In genomic region chr6:84344936-84345335, GRCm38 (mm10) we compare ENCODE assay signal across 25 mouse cellular contexts.
A peak's percentile ranks its signal among the peaks of the same experiment; 100 is the strongest.
DNase-seq lines count a peak whose midpoint lies in the region; ATAC-seq and TF ChIP-seq lines count a peak whose summit lies in the region.
"Had no signal": no experiment of that assay in that cellular context is flagged by ENCODE, and none has a peak within 500 bp of the region (broad histone marks: within the 10 kb centered on the region; RNA-seq: fewer than 3 reads in every experiment).

No protein-coding gene starts in this region.

- peak overlapping the region; percentile 33 for H3K4me3 ChIP-seq in E14TG2a.4 (replicated peaks; ENCODE audit: low read length)
- no peak overlapping the region for H3K4me3 ChIP-seq in embryonic facial prominence, embryonic 11.5 days (ENCODE audit: low read depth, low read length)
- H3K4me3 ChIP-seq in embryonic facial prominence, embryonic 14.5 days (ENCODE audit: low read depth, low read length) = no peak overlapping the region
- no peak overlapping the region for H3K4me3 ChIP-seq in stomach, postnatal 0 days (ENCODE audit: low read depth, low read length)
- H3K4me3 ChIP-seq in heart, embryonic 10.5 days = no peak overlapping the region
- H3K4me3 ChIP-seq: embryonic facial prominence, embryonic 12.5 days; erythroblast, embryonic 14.5 days; forebrain, embryonic 10.5 days; forebrain, embryonic 13.5 days; forebrain, embryonic 15.5 days had no signal

- TF ChIP-seq EP300 in stomach, postnatal 0 days (optimal IDR thresholded peaks at IDR 0.05) = no peak

- H3K27me3 ChIP-seq in E14TG2a.4 (ENCODE audit: insufficient read depth, low read length) = peaks cover 13% of the 10 kb centered on the region
- no peaks in the 10 kb centered on the region for H3K27me3 ChIP-seq in embryonic facial prominence, embryonic 11.5 days (ENCODE audit: control insufficient read depth, insufficient read depth, low read length)
- no peaks in the 10 kb centered on the region for H3K27me3 ChIP-seq in embryonic facial prominence, embryonic 14.5 days (replicated peaks; ENCODE audit: control insufficient read depth, insufficient read depth, low read length)
- no peaks in the 10 kb centered on the region for H3K27me3 ChIP-seq in stomach, postnatal 0 days (ENCODE audit: control insufficient read depth, insufficient read depth, low read length)
- H3K27me3 ChIP-seq in heart, embryonic 10.5 days (ENCODE audit: insufficient read depth, poor library complexity, severe bottlenecking) = peaks cover 20% of the 10 kb centered on the region; the same call in 1 of the 2 replicates
- H3K27me3 ChIP-seq: embryonic facial prominence, embryonic 12.5 days; forebrain, embryonic 13.5 days; forebrain, embryonic 15.5 days had no signal

- no peak overlapping the region for H3K4me2 ChIP-seq in embryonic facial prominence, embryonic 11.5 days (ENCODE audit: low read depth, low read length)
- H3K4me2 ChIP-seq in embryonic facial prominence, embryonic 14.5 days (ENCODE audit: low read depth, low read length) = no peak overlapping the region
- H3K4me2 ChIP-seq in stomach, postnatal 0 days (replicated peaks; ENCODE audit: low read depth) = no peak overlapping the region
- H3K4me2 ChIP-seq: embryonic facial prominence, embryonic 12.5 days; forebrain, embryonic 13.5 days; forebrain, embryonic 15.5 days had no signal

- H3K9me3 ChIP-seq in E14TG2a.4 (ENCODE audit: low read length) = no peaks in the 10 kb centered on the region
- no peaks in the 10 kb centered on the region for H3K9me3 ChIP-seq in embryonic facial prominence, embryonic 11.5 days (replicated peaks; ENCODE audit: control insufficient read depth, low read length)
- no peaks in the 10 kb centered on the region for H3K9me3 ChIP-seq in embryonic facial prominence, embryonic 14.5 days (ENCODE audit: control insufficient read depth, low read length)
- H3K9me3 ChIP-seq in stomach, postnatal 0 days (ENCODE audit: control insufficient read depth, low read length) = no peaks in the 10 kb centered on the region
- H3K9me3 ChIP-seq in heart, embryonic 10.5 days = no peaks in the 10 kb centered on the region
- H3K9me3 ChIP-seq: embryonic facial prominence, embryonic 12.5 days; forebrain, embryonic 10.5 days; forebrain, embryonic 13.5 days; forebrain, embryonic 15.5 days had no signal

- DNase-seq in embryonic facial prominence, embryonic 11.5 days (ENCODE audit: low spot score) = peak; percentile 57
- peak; percentile 77 for DNase-seq in embryonic facial prominence, embryonic 14.5 days (ENCODE audit: low spot score)
- peak; percentile 13 for DNase-seq in forelimb bud, embryonic 11.5 days (ENCODE audit: low read depth, low spot score)
- DNase-seq in stomach, postnatal 0 days (ENCODE audit: low spot score) = no peak
- no peak for DNase-seq in MN1 (ENCODE audit: low spot score)
- no peak for DNase-seq in heart, adult 8-10 months (ENCODE audit: low spot score)
- no peak for DNase-seq in heart, embryonic 10.5 days (ENCODE audit: low spot score)
- DNase-seq: adrenal gland, adult 8-10 months; adrenal gland, postnatal 14 days; adrenal gland, postnatal 36 days; B cell, adult 2 months; cerebellum, adult 11-12 months; cerebellum, adult 2 months; cerebellum, adult 9-10 months; cerebellum, postnatal 25 days; forebrain, postnatal 0 days had no signal

- no peak for TF ChIP-seq CTCF in E14TG2a.4 (conservative IDR thresholded peaks at IDR 0.05; ENCODE audit: low read length)
- no peak for TF ChIP-seq CTCF in stomach, postnatal 0 days (IDR thresholded peaks at IDR 0.05; ENCODE audit: low read depth)

- no peak overlapping the region for H3K27ac ChIP-seq in embryonic facial prominence, embryonic 11.5 days (replicated peaks; ENCODE audit: low read depth, low read length)
- H3K27ac ChIP-seq in embryonic facial prominence, embryonic 14.5 days (replicated peaks; ENCODE audit: low read depth, low read length) = no peak overlapping the region
- H3K27ac ChIP-seq in stomach, postnatal 0 days (replicated peaks) = no peak overlapping the region
- H3K27ac ChIP-seq in heart, embryonic 10.5 days = no peak overlapping the region
- H3K27ac ChIP-seq: embryonic facial prominence, embryonic 12.5 days; forebrain, embryonic 10.5 days; forebrain, embryonic 13.5 days; forebrain, embryonic 15.5 days had no signal

- no peak; the same call in 1 of the 2 replicates for ATAC-seq in embryonic facial prominence, embryonic 11.5 days (replicated peaks; ENCODE audit: insufficient number of reproducible peaks, low FRiP score, low TSS enrichment, low read depth)
- ATAC-seq in embryonic facial prominence, embryonic 14.5 days (ENCODE audit: low read depth) = no peak
- no peak for ATAC-seq in stomach, postnatal 0 days (ENCODE audit: low FRiP score, low TSS enrichment)
- ATAC-seq: activated CD4-positive, CD25-positive, alpha-beta regulatory T cell, adult 4 months; CD4-positive, CD25-positive, alpha-beta regulatory T cell, adult 4 months; forebrain, embryonic 13.5 days; forebrain, embryonic 15.5 days; forebrain, postnatal 0 days; Patski had no signal

- peaks cover 14% of the 10 kb centered on the region for H3K4me1 ChIP-seq in E14TG2a.4 (replicated peaks; ENCODE audit: low read depth, low read length)
- H3K4me1 ChIP-seq in embryonic facial prominence, embryonic 11.5 days (ENCODE audit: control insufficient read depth, insufficient read depth, low read length) = no peaks in the 10 kb centered on the region
- H3K4me1 ChIP-seq in embryonic facial prominence, embryonic 14.5 days (ENCODE audit: control insufficient read depth, insufficient read depth, low read length) = 0 out of 2 replicates have a peak, but pooled peaks cover 6% of the 10 kb centered on the region
- no peaks in the 10 kb centered on the region for H3K4me1 ChIP-seq in stomach, postnatal 0 days (replicated peaks; ENCODE audit: control insufficient read depth, insufficient read depth)
- H3K4me1 ChIP-seq in heart, embryonic 10.5 days = no peaks in the 10 kb centered on the region
- H3K4me1 ChIP-seq: forebrain, embryonic 10.5 days; forebrain, embryonic 13.5 days; forebrain, embryonic 15.5 days had no signal

- 61% methylated on average over 12 of the region's 12 CpGs for WGBS in embryonic facial prominence, embryonic 11.5 days
- WGBS in embryonic facial prominence, embryonic 14.5 days = 55% methylated on average over 12 of the region's 12 CpGs
- WGBS in stomach, postnatal 0 days = 90% methylated on average over 12 of the region's 12 CpGs
- WGBS in heart, embryonic 10.5 days = 86% methylated on average over 12 of the region's 12 CpGs

- H3K9ac ChIP-seq in embryonic facial prominence, embryonic 11.5 days (replicated peaks; ENCODE audit: low read length) = no peak overlapping the region
- H3K9ac ChIP-seq in embryonic facial prominence, embryonic 14.5 days (ENCODE audit: low read depth, low read length) = no peak overlapping the region
- no peak overlapping the region for H3K9ac ChIP-seq in stomach, postnatal 0 days (ENCODE audit: low read length)
- H3K9ac ChIP-seq: embryonic facial prominence, embryonic 12.5 days; forebrain, embryonic 13.5 days; forebrain, embryonic 15.5 days; forebrain, postnatal 0 days had no signal

- no peaks in the 10 kb centered on the region for H3K36me3 ChIP-seq in E14TG2a.4 (ENCODE audit: insufficient read depth, low read length)
- H3K36me3 ChIP-seq in embryonic facial prominence, embryonic 11.5 days (replicated peaks; ENCODE audit: control insufficient read depth, insufficient read depth, low read depth, low read length) = no peaks in the 10 kb centered on the region
- H3K36me3 ChIP-seq in embryonic facial prominence, embryonic 14.5 days (ENCODE audit: control insufficient read depth, insufficient read depth, low read length) = no peaks in the 10 kb centered on the region
- no peaks in the 10 kb centered on the region for H3K36me3 ChIP-seq in stomach, postnatal 0 days (ENCODE audit: control insufficient read depth, insufficient read depth, low read length)
- no peaks in the 10 kb centered on the region for H3K36me3 ChIP-seq in heart, embryonic 10.5 days
- H3K36me3 ChIP-seq: embryonic facial prominence, embryonic 12.5 days; forebrain, embryonic 10.5 days; forebrain, embryonic 15.5 days had no signal

Comparison
In these comparisons a context has a peak if more than half of its experiments do, and no peak if none do; other contexts are left out.
1. DNase-seq: peak in embryonic facial prominence, embryonic 11.5 days (single experiment), embryonic facial prominence, embryonic 14.5 days (single experiment) and forelimb bud, embryonic 11.5 days (single experiment); none in stomach, postnatal 0 days (single experiment), MN1 (single experiment), heart, adult 8-10 months (single experiment) and heart, embryonic 10.5 days (single experiment).